Mouse (Mus musculus): Measurements from ENCODE around the gene Olfr1392. TPM values are rescaled to one million over a fixed set of nuclear protein-coding genes. Genes with fewer than 3 reads are reported as not detected.
"Not testable (repeated sequence)": the region's sequence is repeated elsewhere in the genome, so short reads cannot be mapped to it uniquely, and the experiment has no call there.

The Olfr1392 gene
- total and polyA plus RNA-seq, 3 experiments = not detected

GRCm38 (mm10) chr11:49304441-49304840 is 19.4 kb downstream of the Olfr1392 start, which contains the start of gene Olfr10:
TSS of gene Olfr10 (plus strand) at chr11:49304741.
- H3K36me3 ChIP-seq (replicated peaks in 1 of 2; ENCODE audit: control insufficient read depth in 1 of 2, insufficient read depth in 1 of 2, low read length in 1 of 2) = no peaks in the 10 kb centered on the region
- no peaks in the 10 kb centered on the region for H3K4me1 ChIP-seq (ENCODE audit: control insufficient read depth in 1 of 2, insufficient read depth in 2 of 2)
- peaks cover 9% of the 10 kb centered on the region for H3K9me3 ChIP-seq (replicated peaks; ENCODE audit: low read length)
- H3K4me3 ChIP-seq (replicated peaks in 1 of 3; ENCODE audit: low read depth in 2 of 3, low read length in 2 of 3, poor library complexity in 1 of 3) = no peak within 1 kb of the TSS
- H3K9ac ChIP-seq (ENCODE audit: insufficient read depth, low read depth) = no peak within 1 kb of the TSS
- in situ Hi-C loops (cut with MboI; ENCODE audit: low pct_ligation_motif_present, low pct_unique_long_range_greater_than_20kb, low sequenced_read_pairs) = no loop called here
- H3K27me3 ChIP-seq (replicated peaks) = peaks cover 2% of the 10 kb centered on the region
- DNase-seq (ENCODE audit: extremely low read depth) = no peak
- H3K27ac ChIP-seq (ENCODE audit: insufficient read depth, low read depth) = no peak within 1 kb of the TSS
- no peaks in the 10 kb centered on the region for H3K79me2 ChIP-seq (replicated peaks; ENCODE audit: control insufficient read depth, extremely low read depth, insufficient read depth, poor library complexity, severe bottlenecking)
- TF ChIP-seq JUN (IDR thresholded peaks at IDR 0.05; ENCODE audit: insufficient read depth, low read depth, low read length) (no peak), CHD2 (IDR thresholded peaks at IDR 0.05; ENCODE audit: low read length) (no peak), HCFC1 (IDR thresholded peaks at IDR 0.05; ENCODE audit: low read depth, low read length) (no peak), CHD1 (IDR thresholded peaks at IDR 0.05; ENCODE audit: low read depth, low read length) (no peak), ZKSCAN1 (IDR thresholded peaks at IDR 0.05; ENCODE audit: borderline replicate concordance, low read depth, low read length) (no peak), ZNF384 (IDR thresholded peaks at IDR 0.05; ENCODE audit: low read depth, low read length) (no peak), JUND (conservative IDR thresholded peaks at IDR 0.05; ENCODE audit: low read depth, low read length) (no peak), SIN3A (IDR thresholded peaks at IDR 0.05; ENCODE audit: low read length) (no peak), NELFE (IDR thresholded peaks at IDR 0.05; ENCODE audit: low read depth, low read length) (no peak), E2F4 (IDR thresholded peaks at IDR 0.05; ENCODE audit: insufficient replicate concordance, low read depth, low read length) (no peak), MAZ (IDR thresholded peaks at IDR 0.05; ENCODE audit: low read depth, low read length) (no peak), RAD21 (IDR thresholded peaks at IDR 0.05; ENCODE audit: low read depth, low read length) (no peak), GABPA (IDR thresholded peaks at IDR 0.05; ENCODE audit: insufficient replicate concordance, low read depth, low read length) (no peak), MXI1 (IDR thresholded peaks at IDR 0.05; ENCODE audit: low read depth, low read length) (no peak)
- H3K4me2 ChIP-seq (ENCODE audit: insufficient read depth, low read depth, poor library complexity, severe bottlenecking) = no peak within 1 kb of the TSS
- dilution Hi-C loops (cut with MboI; ENCODE audit: extremely low pct_ligation_motif_present, extremely low pct_unique_long_range_greater_than_20kb, low sequenced_read_pairs) = no loop called here

GRCm38 (mm10) chr11:49308547-49308946 is 23.5 kb downstream of the Olfr1392 start:
- dilution Hi-C loops (cut with MboI; ENCODE audit: extremely low pct_ligation_motif_present, extremely low pct_unique_long_range_greater_than_20kb, low sequenced_read_pairs); DNase-seq (ENCODE audit: extremely low read depth): not testable (repeated sequence)

GRCm38 (mm10) chr11:49322442-49322841 is 37.4 kb downstream of the Olfr1392 start, which contains the start of gene Olfr1391:
TSS of gene Olfr1391 (plus strand) at chr11:49322742.
- Histone ChIP-seq H3K27ac (ENCODE audit: insufficient read depth, low read depth) (no peak within 1 kb of the TSS), H3K27me3 (replicated peaks) (no peaks in the 10 kb centered on the region), H3K79me2 (replicated peaks; ENCODE audit: control insufficient read depth, extremely low read depth, insufficient read depth, poor library complexity, severe bottlenecking) (no peaks in the 10 kb centered on the region), H3K4me2 (ENCODE audit: insufficient read depth, low read depth, poor library complexity, severe bottlenecking) (no peak within 1 kb of the TSS), H3K36me3 (replicated peaks in 1 of 2; ENCODE audit: control insufficient read depth in 1 of 2, insufficient read depth in 1 of 2, low read length in 1 of 2) (no peaks in the 10 kb centered on the region), H3K9me3 (replicated peaks; ENCODE audit: low read length) (no peaks in the 10 kb centered on the region), H3K4me3 (replicated peaks in 1 of 3; ENCODE audit: low read depth in 2 of 3, low read length in 2 of 3, poor library complexity in 1 of 3) (no peak within 1 kb of the TSS), H3K4me1 (ENCODE audit: control insufficient read depth in 1 of 2, insufficient read depth in 2 of 2) (peaks cover 0 to 6% of the 10 kb centered on the region in 2 experiments; a peak in 1 of 4 replicates), H3K9ac (ENCODE audit: insufficient read depth, low read depth) (no peak within 1 kb of the TSS)
- in situ Hi-C loops (cut with MboI; ENCODE audit: low pct_ligation_motif_present, low pct_unique_long_range_greater_than_20kb, low sequenced_read_pairs) (no loop called here), dilution Hi-C loops (cut with MboI; ENCODE audit: extremely low pct_ligation_motif_present, extremely low pct_unique_long_range_greater_than_20kb, low sequenced_read_pairs) (no loop called here)
- no peak for DNase-seq (ENCODE audit: extremely low read depth)
- TF ChIP-seq SIN3A (IDR thresholded peaks at IDR 0.05; ENCODE audit: low read length) (no peak), TBP (conservative IDR thresholded peaks at IDR 0.05; ENCODE audit: low read depth, low read length) (no peak), USF2 (conservative IDR thresholded peaks at IDR 0.05; ENCODE audit: low read depth, low read length) (no peak), MAX (IDR thresholded peaks at IDR 0.05; ENCODE audit: low read length) (no peak), CHD1 (IDR thresholded peaks at IDR 0.05; ENCODE audit: low read depth, low read length) (no peak), POLR2AphosphoS2 (IDR thresholded peaks at IDR 0.05; ENCODE audit: low read depth, low read length) (no peak), PAX5 (IDR thresholded peaks at IDR 0.05; ENCODE audit: low read length) (no peak), ZNF384 (IDR thresholded peaks at IDR 0.05; ENCODE audit: low read depth, low read length) (no peak), TCF12 (IDR thresholded peaks at IDR 0.05; ENCODE audit: low read depth, low read length) (no peak), HCFC1 (IDR thresholded peaks at IDR 0.05; ENCODE audit: low read depth, low read length) (no peak), E2F4 (IDR thresholded peaks at IDR 0.05; ENCODE audit: insufficient replicate concordance, low read depth, low read length) (no peak), EP300 (IDR thresholded peaks at IDR 0.05; ENCODE audit: low read length) (no peak), ETS1 (conservative IDR thresholded peaks at IDR 0.05; ENCODE audit: low read depth, low read length) (no peak), UBTF (IDR thresholded peaks at IDR 0.05; ENCODE audit: low read depth, low read length) (no peak), NELFE (IDR thresholded peaks at IDR 0.05; ENCODE audit: low read depth, low read length) (no peak), USF1 (IDR thresholded peaks at IDR 0.05; ENCODE audit: low read depth, low read length) (no peak), ELF1 (IDR thresholded peaks at IDR 0.05; ENCODE audit: low read depth, low read length) (no peak), RAD21 (IDR thresholded peaks at IDR 0.05; ENCODE audit: low read depth, low read length) (no peak), MXI1 (IDR thresholded peaks at IDR 0.05; ENCODE audit: low read depth, low read length) (no peak)

More at GRCm38 (mm10) chr11:49308547-49308946, 23.5 kb downstream of the Olfr1392 start:
- H3K4me2 ChIP-seq (ENCODE audit: insufficient read depth, low read depth, poor library complexity, severe bottlenecking); H3K27ac ChIP-seq (ENCODE audit: insufficient read depth, low read depth); H3K79me2 ChIP-seq (replicated peaks; ENCODE audit: control insufficient read depth, extremely low read depth, insufficient read depth, poor library complexity, severe bottlenecking); in situ Hi-C loops (cut with MboI; ENCODE audit: low pct_ligation_motif_present, low pct_unique_long_range_greater_than_20kb, low sequenced_read_pairs); H3K4me3 ChIP-seq (replicated peaks in 1 of 3; ENCODE audit: low read depth in 2 of 3, low read length in 2 of 3, poor library complexity in 1 of 3); H3K27me3 ChIP-seq (replicated peaks); H3K9ac ChIP-seq (ENCODE audit: insufficient read depth, low read depth); H3K36me3 ChIP-seq (replicated peaks in 1 of 2; ENCODE audit: control insufficient read depth in 1 of 2, insufficient read depth in 1 of 2, low read length in 1 of 2); H3K4me1 ChIP-seq (ENCODE audit: control insufficient read depth in 1 of 2, insufficient read depth in 2 of 2); H3K9me3 ChIP-seq (replicated peaks; ENCODE audit: low read length): not testable (repeated sequence)
